Mouse (Mus musculus) kidney, adult 2 months (tissue): Measurements from ENCODE around the gene Rab37.

ENCODE experiments used
- CTCF ChIP-seq: fragments of 200-500 bp; conservative IDR thresholded peaks from 2 replicates; pipeline ENCODE4 v1.5.1; 2011; ENCODE audit warnings: low read depth, mild to moderate bottlenecking, control low read depth, low read length, moderate library complexity, mixed read lengths; ENCODE audit not compliant: insufficient read depth, insufficient read length
- POLR2A ChIP-seq: fragments of 200-500 bp; IDR thresholded peaks from one replicate; pipeline ENCODE4 v1.6.1; 2011; ENCODE audit warnings: low read depth, low read length, control low read depth

- TF ChIP-seq CTCF (no peak), POLR2A (no peak)
Observed at GRCm38 (mm10) chr11:115187693-115188092, 96.5 kb downstream of the Rab37 start, which contains the start of gene Nat9.
